Comparison of ENCODE assay signal across 16 mouse cellular contexts in genomic region chr2:167224194-167224593, GRCm38 (mm10). TPM values are rescaled to one million over a fixed set of nuclear protein-coding genes. Genes with fewer than 3 reads are reported as not detected.
"Had no signal": no experiment of that assay in that cellular context is flagged by ENCODE, and none has a peak within 500 bp of the region (broad histone marks: within the 10 kb centered on the region; RNA-seq: fewer than 3 reads in every experiment).

No protein-coding gene starts in this region.

- ATAC-seq: hindbrain, postnatal 0 days; intestine, embryonic 16.5 days; liver, embryonic 12.5 days had no signal

- DNase-seq: gastrocnemius, postnatal 36 days; heart, adult 18-20 months; heart, postnatal 14 days; heart, postnatal 36 days; kidney, adult 11 months; kidney, adult 9 months; kidney, postnatal 10 days; kidney, postnatal 36 days; layer of hippocampus, adult 9-11 months; layer of hippocampus, postnatal 36 days; left cerebral cortex, postnatal 4 days had no signal

RNA-seq across cellular contexts. Expression of gene Ptgis, which starts 16.2 kb away (rescaled TPM):
- total RNA-seq: granulocyte monocyte progenitor cell, adult 5-6 weeks; hematopoietic stem cell, adult 5-6 weeks had no signal
